Comparison of ENCODE assay signal across 8 mouse cellular contexts in the genomic region with DNA sequence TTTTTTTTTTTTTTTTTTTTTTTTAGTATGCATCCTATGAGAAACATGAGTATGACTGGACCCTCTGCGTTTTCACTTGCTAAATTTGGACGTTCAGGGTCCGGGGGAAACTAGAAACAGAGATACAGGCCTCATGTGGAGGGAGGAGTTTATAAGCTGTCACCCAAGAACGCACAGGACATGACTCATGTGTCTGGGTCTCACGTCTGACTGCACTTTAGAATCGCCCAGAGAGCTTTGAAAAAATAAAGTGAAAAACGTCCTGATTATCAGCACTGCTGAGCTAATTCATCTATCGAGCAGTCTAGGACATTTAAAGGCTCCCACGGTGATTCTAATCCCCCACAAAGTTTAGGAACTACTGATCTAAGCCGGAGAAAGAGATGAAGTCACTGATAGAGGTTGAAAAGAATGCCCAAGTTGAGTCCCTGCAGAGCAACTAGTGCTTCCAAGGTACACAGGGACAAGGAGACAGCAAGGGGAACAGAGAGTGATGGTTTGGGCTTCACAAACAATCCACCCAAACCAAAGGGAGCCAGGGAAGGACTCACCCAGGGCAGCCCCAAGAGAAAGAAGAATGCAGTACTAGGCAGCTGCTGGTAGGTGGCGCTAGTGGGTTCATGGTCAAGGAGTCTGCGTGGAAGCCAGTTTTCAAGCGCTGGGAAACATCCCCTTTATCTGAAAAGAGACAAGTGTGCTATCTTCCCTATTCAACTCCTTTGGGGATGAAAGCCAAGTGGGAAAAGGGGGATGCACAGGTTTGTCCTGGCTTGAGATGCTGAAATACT.
DNase-seq lines count a peak whose midpoint lies in the region; ATAC-seq and TF ChIP-seq lines count a peak whose summit lies in the region.

No protein-coding gene starts in this region.

- H3K9ac ChIP-seq in liver, adult 2 months (ENCODE audit: low read depth, low read length) = no peak overlapping the region

- H3K27ac ChIP-seq in liver, adult 2 months (replicated peaks; ENCODE audit: insufficient read depth, low read depth, low read length) = no peak overlapping the region

- 0 out of 2 replicates have a peak, but pooled peaks cover 4% of the 10 kb centered on the region for H3K27me3 ChIP-seq in G1E (ENCODE audit: insufficient read depth, low read length)
- H3K27me3 ChIP-seq in liver, adult 2 months (ENCODE audit: control insufficient read depth, insufficient read depth, low read length) = no peaks in the 10 kb centered on the region

- no peak for ATAC-seq in G1E (ENCODE audit: extremely low read depth, insufficient number of reproducible peaks, low FRiP score, poor library complexity, severe bottlenecking)

- 0 out of 2 replicates have a peak, but pooled peaks cover 4% of the 10 kb centered on the region for H3K4me1 ChIP-seq in G1E (ENCODE audit: insufficient read depth, low read depth, low read length)
- no peaks in the 10 kb centered on the region for H3K4me1 ChIP-seq in liver, adult 2 months (ENCODE audit: control insufficient read depth, insufficient read depth, low read length)

- DNase-seq in 416B (ENCODE audit: low read depth) (peak; percentile 38), G1E (ENCODE audit: low spot score) (peak; percentile 21)
- peak; percentile 55 to 63 for DNase-seq in cerebellum, adult 18-20 months
- peak; percentile 40 for DNase-seq in gastrocnemius, postnatal 25 days
- DNase-seq in kidney, adult 9 months = peak; percentile 65
- peak; percentile 22 for DNase-seq in liver, adult 2 months (ENCODE audit: extremely low read depth, low read depth, low spot score)
- peak; percentile 76 for DNase-seq in retina, postnatal 1 day
- no peak for DNase-seq in spleen, adult 12 weeks (ENCODE audit: low spot score)

- no peaks in the 10 kb centered on the region for H3K9me3 ChIP-seq in G1E (replicated peaks)

- no peaks in the 10 kb centered on the region for H3K79me2 ChIP-seq in liver, adult 2 months (ENCODE audit: control insufficient read depth, insufficient read depth, low read length)

- 37% methylated on average over 13 of the region's 13 CpGs for WGBS in liver, adult 2 months

- TF ChIP-seq POLR2A in liver, adult 2 months (IDR thresholded peaks at IDR 0.05; ENCODE audit: extremely low read depth, insufficient read depth, low read length) = no peak

- no peak overlapping the region for H3K4me3 ChIP-seq in G1E (ENCODE audit: low read depth, low read length)
- no peak overlapping the region for H3K4me3 ChIP-seq in liver, adult 2 months (ENCODE audit: insufficient read depth, low read depth, low read length)

- H3K36me3 ChIP-seq in G1E (replicated peaks) = no peaks in the 10 kb centered on the region
- H3K36me3 ChIP-seq in liver, adult 2 months (ENCODE audit: control insufficient read depth, insufficient read depth, low read length) = no peaks in the 10 kb centered on the region

- TF ChIP-seq CTCF in G1E (IDR thresholded peaks at IDR 0.05; ENCODE audit: low read depth, low read length) = peak; percentile 54
- TF ChIP-seq CTCF in liver, adult 2 months (IDR thresholded peaks at IDR 0.05; ENCODE audit: low read depth, low read length) = peak; percentile 94
